In the genomic region with DNA sequence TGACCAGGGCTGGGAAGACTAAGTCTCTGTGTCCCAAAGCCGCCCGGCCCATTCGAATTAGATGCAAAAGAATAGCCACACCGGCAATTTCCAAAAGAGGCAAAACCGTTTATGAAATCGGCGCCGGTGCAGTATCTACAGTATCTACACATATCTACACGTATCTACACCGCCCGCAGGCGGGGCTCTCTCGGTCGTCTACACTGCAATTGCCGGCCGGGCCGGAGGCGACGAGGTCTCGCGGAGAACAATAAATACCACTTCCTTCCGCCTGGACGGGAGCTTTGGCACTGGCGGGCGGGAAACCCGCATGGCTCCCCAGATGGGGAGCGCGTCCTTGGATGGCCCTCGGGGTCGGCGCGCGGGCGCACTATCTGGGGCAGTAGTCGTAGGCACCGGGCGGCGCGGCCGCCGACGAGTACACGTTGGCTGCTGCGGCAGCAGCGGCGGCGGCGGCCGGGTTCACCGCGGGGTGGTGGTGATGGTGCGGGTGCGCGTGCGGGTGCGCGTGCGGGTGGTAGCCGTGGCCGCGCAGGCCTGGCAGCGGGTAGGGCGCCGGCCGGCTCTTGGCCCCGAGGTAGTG, we compare ENCODE assay signal across 8 mouse cellular contexts. TPM values are rescaled to one million over a fixed set of nuclear protein-coding genes. Genes with fewer than 3 reads are reported as not detected.
A peak's percentile ranks its signal among the peaks of the same experiment; 100 is the strongest.
DNase-seq lines count a peak whose midpoint lies in the region; ATAC-seq and TF ChIP-seq lines count a peak whose summit lies in the region.

No protein-coding gene starts in this region.

- H3K4me1 ChIP-seq in cortical plate, adult 2 months (ENCODE audit: control insufficient read depth, insufficient read depth, low read length) = no peaks in the 10 kb centered on the region
- peaks cover 20% of the 10 kb centered on the region for H3K4me1 ChIP-seq in liver, embryonic 15.5 days (replicated peaks)
- peaks cover 11% of the 10 kb centered on the region; the same call in 1 of the 2 replicates for H3K4me1 ChIP-seq in stomach, embryonic 14.5 days (ENCODE audit: control insufficient read depth, insufficient read depth, low read length)

- H3K27me3 ChIP-seq in liver, embryonic 15.5 days = peaks cover 97% of the 10 kb centered on the region
- H3K27me3 ChIP-seq in stomach, embryonic 14.5 days (ENCODE audit: control insufficient read depth, insufficient read depth, low read length) = peaks cover 65% of the 10 kb centered on the region

- DNase-seq in kidney, adult 18-20 months = peak; percentile 10
- DNase-seq in kidney, postnatal 14 days = no peak
- DNase-seq in heart, postnatal 4 days = peak; percentile 28
- DNase-seq in cerebellum, adult 9-10 months = no peak
- no peak for DNase-seq in layer of hippocampus, postnatal 14 days (ENCODE audit: low spot score in 2 of 2)

- ATAC-seq in liver, embryonic 15.5 days (ENCODE audit: insufficient read depth) = no peak
- no peak for ATAC-seq in stomach, embryonic 14.5 days (ENCODE audit: insufficient number of reproducible peaks, insufficient read depth, low FRiP score, low read depth)

- H3K9me3 ChIP-seq in liver, embryonic 15.5 days (replicated peaks) = no peaks in the 10 kb centered on the region
- H3K9me3 ChIP-seq in stomach, embryonic 14.5 days (ENCODE audit: control insufficient read depth, low read depth, low read length) = no peaks in the 10 kb centered on the region

- H3K4me2 ChIP-seq in liver, embryonic 15.5 days = peak overlapping the region; percentile 53
- peak overlapping the region; percentile 56 for H3K4me2 ChIP-seq in stomach, embryonic 14.5 days (replicated peaks; ENCODE audit: low read depth, low read length)

- no peak for TF ChIP-seq CTCF in cortical plate, adult 2 months (IDR thresholded peaks at IDR 0.05; ENCODE audit: extremely low read depth, insufficient read depth, low read length)

- no peak overlapping the region for H3K9ac ChIP-seq in liver, embryonic 15.5 days
- peak overlapping the region; percentile 14; the same call in 1 of the 2 replicates for H3K9ac ChIP-seq in stomach, embryonic 14.5 days (replicated peaks; ENCODE audit: low read depth, low read length)

- no peak for TF ChIP-seq POLR2A in cortical plate, adult 2 months (IDR thresholded peaks at IDR 0.05; ENCODE audit: extremely low read depth, insufficient read depth, low read length)

- H3K36me3 ChIP-seq in liver, embryonic 15.5 days (replicated peaks) = no peaks in the 10 kb centered on the region
- H3K36me3 ChIP-seq in stomach, embryonic 14.5 days (ENCODE audit: control insufficient read depth, insufficient read depth, low read length) = no peaks in the 10 kb centered on the region

- H3K27ac ChIP-seq in cortical plate, adult 2 months (ENCODE audit: insufficient read depth, low read length) = no peak overlapping the region
- H3K27ac ChIP-seq in liver, embryonic 15.5 days (replicated peaks) = no peak overlapping the region
- H3K27ac ChIP-seq in stomach, embryonic 14.5 days (ENCODE audit: low read length) = no peak overlapping the region

- H3K4me3 ChIP-seq in cortical plate, adult 2 months (ENCODE audit: insufficient read depth, low read length) = 0 out of 2 replicates have a peak overlapping the region, but pooled peaks have one; percentile 16
- H3K4me3 ChIP-seq in liver, embryonic 15.5 days (replicated peaks) = peak overlapping the region; percentile 32
- peak overlapping the region; percentile 34 for H3K4me3 ChIP-seq in stomach, embryonic 14.5 days (ENCODE audit: low read depth, low read length)

- under 1% methylated on average over 64 of the region's 66 CpGs for WGBS in liver, embryonic 15.5 days (ENCODE audit: insufficient replicate concordance)
- 2% methylated on average over 64 of the region's 66 CpGs for WGBS in stomach, embryonic 14.5 days

RNA-seq across cellular contexts. Expression of a gene that starts 8.8 kb away (rescaled TPM):
- 2.1 and 3.6 TPM in 2 replicates for polyA plus RNA-seq in cortical plate, adult 2 months (2012; rRNA removed)
- total RNA-seq in heart, postnatal 4 days (2021) = under 1 TPM; 0.55 to 0.68 TPM
- 0.15 and 0.23 TPM in 2 replicates for polyA plus RNA-seq in liver, embryonic 15.5 days (2015; fragmentation: Nextera tagmentation; extraction: Ambion mirVana)
- polyA plus RNA-seq in stomach, embryonic 14.5 days (2014; fragmentation: Nextera tagmentation; extraction: Ambion mirVana) = 0.53 and 1.1 TPM in 2 replicates
- total RNA-seq in layer of hippocampus, postnatal 14 days (2021) = 1 to 10 TPM; 1.2 to 1.5 TPM

RNA-seq across cellular contexts. Expression of a gene that starts 40.5 kb away (rescaled TPM):
- polyA plus RNA-seq in cortical plate, adult 2 months (2012; rRNA removed) = 4.5 and 4.6 TPM in 2 replicates
- total RNA-seq in heart, postnatal 4 days (2021) = 1 to 10 TPM in 1 of 2 experiments, under 1 TPM in 1; 0.32 to 1.1 TPM
- polyA plus RNA-seq in liver, embryonic 15.5 days (2015; fragmentation: Nextera tagmentation; extraction: Ambion mirVana) = 19.6 and 24.9 TPM in 2 replicates
- polyA plus RNA-seq in stomach, embryonic 14.5 days (2014; fragmentation: Nextera tagmentation; extraction: Ambion mirVana) = 1.1 and 1.5 TPM in 2 replicates
- 1 to 10 TPM; 2.1 to 3.0 TPM for total RNA-seq in layer of hippocampus, postnatal 14 days (2021)

RNA-seq across cellular contexts. Expression of a gene that starts 44.5 kb away (rescaled TPM):
- polyA plus RNA-seq in cortical plate, adult 2 months (2012; rRNA removed) = 156 and 173 TPM in 2 replicates
- 1 to 10 TPM; 4.0 to 5.1 TPM for total RNA-seq in heart, postnatal 4 days (2021)
- 0.39 and 0.91 TPM in 2 replicates for polyA plus RNA-seq in liver, embryonic 15.5 days (2015; fragmentation: Nextera tagmentation; extraction: Ambion mirVana)
- polyA plus RNA-seq in stomach, embryonic 14.5 days (2014; fragmentation: Nextera tagmentation; extraction: Ambion mirVana) = 0.67 and 1.3 TPM in 2 replicates
- 100 to 1,000 TPM; 138 to 159 TPM for total RNA-seq in layer of hippocampus, postnatal 14 days (2021)

RNA-seq across cellular contexts. Expression of a gene that starts 48.0 kb away (rescaled TPM):
- 999 TPM in 2 replicates for polyA plus RNA-seq in cortical plate, adult 2 months (2012; rRNA removed)
- 10 to 100 TPM; 10.4 to 15.2 TPM for total RNA-seq in heart, postnatal 4 days (2021)
- 3.5 and 3.6 TPM in 2 replicates for polyA plus RNA-seq in liver, embryonic 15.5 days (2015; fragmentation: Nextera tagmentation; extraction: Ambion mirVana)
- 17.1 and 18.9 TPM in 2 replicates for polyA plus RNA-seq in stomach, embryonic 14.5 days (2014; fragmentation: Nextera tagmentation; extraction: Ambion mirVana)
- total RNA-seq in layer of hippocampus, postnatal 14 days (2021) = 100 to 1,000 TPM; 605 to 622 TPM

Comparison
In these comparisons a context has a peak if more than half of its experiments do, and no peak if none do; other contexts are left out.
1. DNase-seq: peak in kidney, adult 18-20 months (single experiment) and heart, postnatal 4 days (single experiment); none in kidney, postnatal 14 days (single experiment), cerebellum, adult 9-10 months (single experiment) and layer of hippocampus, postnatal 14 days (0 of 2).
2. RNA of a gene that starts 44.5 kb away (polyA plus RNA-seq): 156 to 173 TPM in cortical plate, adult 2 months; 0.67 to 1.3 TPM in stomach, embryonic 14.5 days and 0.39 to 0.91 TPM in liver, embryonic 15.5 days; every median in the first group is over 10 times any median in the second.
3. Peak in every context shown above with its lines, with median percentiles within 50 percentile points of each other: H3K4me3 ChIP-seq.